Mouse (Mus musculus) embryonic fibroblast, embryonic 13.5 days (primary cell): ENCODE data around the gene Mbtps1.

Experiments used
- CTCF ChIP-seq: IDR thresholded peaks from 2 replicates; pipeline ENCODE4 v1.5.1; 2011; ENCODE audit warnings: mild to moderate bottlenecking, control low read depth, low read length, moderate library complexity, borderline replicate concordance; ENCODE audit not compliant: insufficient read depth
- POLR2A ChIP-seq: IDR thresholded peaks from 2 replicates; pipeline ENCODE4 v1.6.1; 2011; ENCODE audit warnings: low read depth, mild to moderate bottlenecking, control low read depth, low read length, moderate library complexity

GRCm38 (mm10) chr8:119585901-119586300, 27.4 kb upstream of the Mbtps1 start:
- TF ChIP-seq CTCF (no peak), POLR2A (no peak)
